Mouse (Mus musculus): ENCODE results near the gene Btc.
A peak's percentile ranks its signal among the peaks of the same experiment; 100 is the strongest.

Gene Btc

DNA sequence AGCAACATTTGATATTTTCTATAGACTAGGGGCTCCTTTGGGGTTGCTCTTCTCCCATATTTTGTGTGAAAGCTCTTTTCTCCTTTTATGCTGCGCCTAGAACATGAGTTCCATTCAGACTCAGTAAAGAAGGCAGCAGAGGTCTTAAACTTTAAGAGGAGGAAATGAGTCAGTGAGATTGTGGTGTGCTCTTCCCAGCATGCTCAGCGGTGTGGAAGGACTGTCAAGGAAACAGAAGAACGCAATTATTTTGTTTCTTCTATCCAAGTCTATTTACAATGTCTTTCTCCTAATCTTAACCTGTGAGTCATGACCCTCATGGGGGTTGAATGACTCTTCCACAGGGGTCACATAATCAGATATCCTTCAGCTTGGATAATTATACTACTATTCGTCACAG lies 82.4 kb downstream of the Btc start:
- no peak for DNase-seq (ENCODE audit: low spot score)

DNA sequence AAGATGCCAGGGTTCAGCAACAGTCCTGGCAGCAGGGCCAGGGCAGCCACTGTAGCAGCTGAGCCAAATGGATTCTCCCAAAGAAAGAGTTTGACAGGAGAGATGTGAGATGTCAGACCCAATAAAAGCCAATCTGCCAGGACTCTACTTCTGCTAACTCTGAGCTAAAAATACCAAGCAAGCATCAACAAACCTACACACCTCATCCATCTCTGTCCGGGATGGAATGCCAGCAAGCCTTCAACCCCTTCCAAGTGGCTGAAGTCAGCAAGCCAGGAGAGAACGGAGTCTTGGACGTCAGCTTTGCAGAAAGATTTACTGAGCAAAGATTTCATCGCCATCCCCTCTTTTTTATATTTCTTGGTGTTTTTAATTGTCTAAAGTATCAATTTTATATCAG lies 88.8 kb downstream of the Btc start:
- no peak for DNase-seq (ENCODE audit: low spot score)

DNA sequence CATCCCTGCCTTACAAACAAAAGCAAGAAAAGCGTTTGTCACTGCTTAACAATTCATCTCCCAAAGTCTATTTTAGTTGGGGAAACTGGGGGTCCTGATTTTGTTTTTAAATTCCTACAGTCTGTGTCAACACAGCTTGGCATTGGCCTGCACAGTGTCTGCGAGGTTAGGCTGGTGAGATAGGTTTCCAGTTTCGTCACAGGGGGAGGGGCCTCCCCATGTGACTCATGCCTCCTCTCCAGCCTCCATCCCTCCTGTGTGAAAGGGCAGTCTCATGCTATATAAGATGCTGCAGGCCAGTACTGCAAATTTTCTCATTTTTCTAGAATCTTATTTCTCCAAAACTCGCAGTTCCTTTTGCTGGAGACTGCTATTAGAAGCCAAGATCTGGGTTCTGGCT lies 91.0 kb downstream of the Btc start:
- no peak for DNase-seq (ENCODE audit: low spot score)

DNA sequence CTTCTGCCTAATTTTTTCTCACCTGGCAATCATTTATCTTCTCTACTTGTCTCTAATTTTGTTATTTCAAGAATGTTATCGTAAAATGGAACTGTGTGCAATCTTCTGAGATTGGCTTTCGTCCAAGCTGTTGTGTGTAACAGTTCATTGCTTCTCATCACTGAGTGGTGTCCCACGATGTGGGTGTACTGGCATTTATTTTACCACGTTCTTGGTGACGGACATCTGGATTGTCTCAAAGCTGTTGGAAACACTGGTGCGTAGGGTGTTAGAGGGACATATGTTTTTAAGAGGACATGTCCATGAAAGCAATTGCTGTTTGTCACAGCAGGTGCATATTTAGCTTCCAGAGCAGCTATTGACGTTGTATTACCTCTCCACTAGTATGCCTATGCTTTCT lies 94.2 kb downstream of the Btc start:
- no peak for DNase-seq (ENCODE audit: low spot score)

DNA sequence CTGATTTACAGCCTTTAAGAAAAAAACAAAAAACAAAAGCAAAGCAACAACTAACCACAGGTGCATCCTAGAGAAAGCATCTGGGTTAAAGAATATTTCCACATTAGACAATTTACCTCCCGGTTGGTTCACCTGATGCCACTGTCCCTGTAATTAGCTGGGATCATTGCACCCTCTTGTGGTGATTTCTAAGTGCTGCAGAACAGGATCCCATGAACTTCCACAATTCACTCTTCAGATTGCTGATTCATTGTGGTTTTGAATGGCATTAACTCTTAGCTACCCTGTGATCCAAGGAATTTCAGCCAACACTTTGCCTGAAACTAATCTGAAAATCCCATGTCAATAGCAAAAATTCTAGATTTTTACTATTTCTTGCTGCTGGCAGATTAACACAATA lies 94.9 kb downstream of the Btc start:
- DNase-seq (ENCODE audit: low spot score) = peak; percentile 37
